Mouse (Mus musculus) small intestine, adult 2 months (tissue): Measurements from ENCODE around the gene Urb1. TPM values are rescaled to one million over a fixed set of nuclear protein-coding genes. Genes with fewer than 3 reads are reported as not detected.
A peak's percentile ranks its signal among the peaks of the same experiment; 100 is the strongest.

Experiments used
- H3K27ac ChIP-seq: fragments of 200-500 bp; 2 replicates; pipeline ENCODE4 v1.5.1; 2012; ENCODE audit warnings: low read depth, low read length, control low read depth, inconsistent platforms; ENCODE audit not compliant: insufficient read depth
- H3K27me3 ChIP-seq: fragments of 200-500 bp; 2 replicates; pipeline ENCODE4 v1.6.1; 2012; ENCODE audit warnings: mild to moderate bottlenecking, moderate library complexity, low read length, inconsistent platforms; ENCODE audit not compliant: control insufficient read depth, insufficient read depth
- H3K36me3 ChIP-seq: fragments of 200-500 bp; 2 replicates; pipeline ENCODE4 v1.6.1; 2012; ENCODE audit warnings: mild to moderate bottlenecking, low read length, control low read depth, inconsistent platforms; ENCODE audit not compliant: control insufficient read depth, insufficient read depth
- H3K4me1 ChIP-seq: fragments of 200-500 bp; 2 replicates; pipeline ENCODE4 v1.6.1; 2012; ENCODE audit warnings: low read length, inconsistent platforms, mixed read lengths; ENCODE audit not compliant: control insufficient read depth, insufficient read depth, insufficient read length
- H3K4me3 ChIP-seq: fragments of 200-500 bp; 2 replicates; pipeline ENCODE4 v1.5.1; 2012; ENCODE audit warnings: low read depth, mild to moderate bottlenecking, control low read depth, inconsistent platforms, low read length, moderate library complexity
- CTCF ChIP-seq: fragments of 200-500 bp; IDR thresholded peaks from 2 replicates; pipeline ENCODE4 v1.5.1; 2012; ENCODE audit warnings: low read depth, mild to moderate bottlenecking, control low read depth, inconsistent platforms, low read length, moderate library complexity, mixed read lengths; ENCODE audit not compliant: insufficient replicate concordance, insufficient read length; ENCODE audit errors: extremely low read depth
- POLR2A ChIP-seq: fragments of 200-500 bp; IDR thresholded peaks from 2 replicates; pipeline ENCODE4 v1.6.1; 2012; ENCODE audit warnings: low read depth, mild to moderate bottlenecking, control low read depth, inconsistent platforms, low read length, moderate library complexity
- WGBS: fragments of 180-500 bp; shearing (Covaris S2); methylation state at CpG from one replicate; pipeline ENCODE4 v1.1.7; 2018; 5-methylcytosine and 5-hydroxymethylcytosine counted together
- polyA plus RNA-seq: library from polyadenylated mRNA; depleted of rRNA; stranded (reverse); fragments of >200 nt; gene quantifications from 2 replicates; pipeline ENCODE4 v1.2.3, GENCODE M21; 2012; rRNA removed

The Urb1 gene
- 1.8 and 1.9 TPM in 2 replicates for polyA plus RNA-seq

DNA sequence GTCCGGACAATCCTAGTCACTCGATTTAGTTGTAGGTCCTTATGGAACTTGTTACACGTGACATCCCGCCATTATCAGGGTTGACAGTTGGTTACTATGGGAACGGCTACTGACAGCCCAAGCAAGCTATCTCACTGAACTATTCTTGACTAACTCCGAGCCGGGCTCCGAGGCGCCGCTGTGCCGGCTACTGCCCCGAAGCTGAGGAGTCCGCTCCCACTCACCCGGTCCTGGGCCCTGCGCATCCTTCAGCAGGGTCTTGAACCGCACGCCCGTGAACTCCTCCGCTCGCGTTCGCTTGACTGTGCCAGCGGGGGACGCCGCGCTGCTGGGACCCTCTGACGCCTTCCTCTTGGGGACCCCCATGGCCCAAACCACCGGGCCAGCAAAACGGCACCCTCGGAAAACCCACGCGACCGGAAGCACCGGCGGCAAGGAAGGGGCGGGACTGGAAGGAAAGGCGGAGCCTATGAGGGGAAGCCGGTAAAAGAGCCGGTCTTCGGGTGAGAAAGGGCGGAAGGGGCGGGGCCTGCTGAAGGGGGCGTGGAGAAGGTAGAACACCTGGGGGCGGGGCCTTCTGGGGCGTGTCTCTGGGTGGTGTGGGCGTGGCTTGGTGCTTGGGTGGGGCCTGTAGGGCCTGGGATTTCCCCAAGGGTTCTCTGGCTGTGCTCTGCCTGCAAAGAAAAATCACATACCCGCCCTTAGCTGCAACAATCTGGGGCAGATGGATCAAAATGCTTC lies at the start of gene Urb1:
Gene Urb1, minus strand, starts transcription at position 439 of the 741 bp plus-strand sequence.
- no peak for TF ChIP-seq CTCF
- no peak for TF ChIP-seq POLR2A
- under 1% methylated on average over 47 of the region's 47 CpGs for WGBS
- Histone ChIP-seq H3K36me3 (peaks cover 2% of the 10 kb centered on the region; the same call in 1 of the 2 replicates), H3K4me3 (peak within 1 kb of the TSS; percentile 97), H3K27me3 (no peaks in the 10 kb centered on the region), H3K27ac (peak within 1 kb of the TSS; percentile 12; the same call in 1 of the 2 replicates), H3K4me1 (peaks cover 4% of the 10 kb centered on the region; the same call in 1 of the 2 replicates)

DNA sequence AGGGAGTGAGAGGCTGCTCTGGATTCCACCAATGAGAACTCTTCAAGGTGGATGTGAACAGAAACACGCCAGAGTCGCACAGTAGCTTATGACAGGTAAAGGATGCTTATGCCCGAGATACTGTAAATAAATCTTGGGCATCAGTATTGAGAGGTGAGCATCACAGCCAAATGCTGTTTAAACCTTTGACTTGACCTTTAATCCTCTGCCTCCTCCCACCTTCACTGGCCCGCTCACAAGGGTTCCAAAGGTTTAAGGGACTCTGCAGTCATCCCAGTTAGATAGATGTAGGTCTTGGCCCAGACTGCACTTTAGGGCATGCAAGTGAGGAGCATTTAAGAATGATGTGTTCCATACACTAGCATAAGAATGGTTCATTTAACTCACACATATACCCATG lies 48.0 kb upstream of the Urb1 start:
- no peaks in the 10 kb centered on the region for H3K4me1 ChIP-seq
- no peaks in the 10 kb centered on the region for H3K36me3 ChIP-seq
- no peak for TF ChIP-seq POLR2A
- TF ChIP-seq CTCF, result no peak
- no peaks in the 10 kb centered on the region; the same call in 1 of the 2 replicates for H3K27me3 ChIP-seq
- WGBS, result 74% methylated on average over 4 of the region's 4 CpGs
- no peak overlapping the region for H3K27ac ChIP-seq
- H3K4me3 ChIP-seq, result no peak overlapping the region

DNA sequence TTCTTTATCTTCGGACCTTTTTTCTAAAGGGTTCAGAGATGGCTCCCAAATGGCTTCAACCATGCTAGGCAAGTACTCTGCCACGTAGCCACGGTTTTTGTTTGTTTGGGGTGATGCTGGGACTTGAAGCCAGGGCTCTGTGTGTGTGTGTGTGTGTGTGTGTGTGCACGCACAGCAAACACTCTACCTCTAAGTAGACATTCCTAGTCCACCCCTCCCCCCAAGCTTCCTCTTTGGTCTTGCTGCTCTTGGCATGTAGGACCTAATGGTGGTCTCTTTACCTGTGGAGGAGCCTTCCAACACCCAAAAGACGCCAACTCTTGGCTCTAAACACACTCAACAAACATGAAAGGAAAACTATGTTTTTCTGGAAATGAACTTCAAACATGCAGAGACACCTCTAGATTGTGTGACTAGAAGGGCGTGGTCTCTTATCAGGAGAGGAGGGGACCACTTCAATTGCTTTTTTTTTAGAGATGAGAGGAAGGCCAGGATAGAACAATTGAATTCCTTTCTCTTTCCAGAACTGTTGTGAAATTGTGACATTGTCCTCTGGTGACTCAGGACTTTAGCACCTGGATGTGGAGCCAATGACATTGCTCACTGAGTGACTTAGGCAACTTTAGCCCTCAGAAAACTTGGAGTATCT lies 46.5 kb upstream of the Urb1 start:
- TF ChIP-seq POLR2A (no peak), CTCF (no peak)

DNA sequence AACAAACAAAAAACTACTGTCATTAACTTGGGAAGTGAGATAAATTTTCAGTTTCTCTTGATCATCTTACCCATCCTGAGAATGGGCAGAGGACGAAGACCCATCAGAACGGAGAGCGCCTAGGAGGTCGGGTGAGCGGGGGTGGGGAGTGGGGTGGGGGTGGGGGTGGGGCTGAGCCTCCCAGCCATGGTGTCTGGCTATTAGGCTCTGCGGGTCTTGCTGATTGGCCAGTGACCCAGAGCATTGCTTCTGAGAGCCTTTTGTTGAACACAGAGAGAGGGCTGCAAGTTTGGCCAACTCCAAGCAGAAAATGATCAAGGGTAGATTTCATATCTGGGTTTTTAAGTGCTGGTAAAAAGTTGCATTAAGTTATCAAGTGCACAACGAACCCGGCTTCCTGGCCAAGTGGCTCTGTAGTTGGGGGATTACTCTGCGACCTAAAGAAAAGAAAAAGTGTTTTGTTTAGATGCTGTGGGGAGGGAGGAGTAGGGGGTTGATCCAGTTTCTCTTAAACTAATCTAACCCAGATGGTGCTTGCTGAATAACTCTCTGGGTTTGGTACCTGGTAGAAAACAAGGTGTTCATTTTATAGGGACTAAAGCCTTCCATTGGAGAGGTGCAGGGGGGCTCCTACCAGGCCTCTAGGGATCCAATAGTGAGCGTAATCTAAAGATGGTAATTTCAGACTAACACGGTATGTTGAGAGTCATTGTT lies 41.6 kb upstream of the Urb1 start:
- Histone ChIP-seq H3K27ac (no peak overlapping the region), H3K4me1 (no peaks in the 10 kb centered on the region), H3K36me3 (no peaks in the 10 kb centered on the region), H3K4me3 (no peak overlapping the region), H3K27me3 (no peaks in the 10 kb centered on the region; the same call in 1 of the 2 replicates)
- 70% methylated on average over 11 of the region's 11 CpGs for WGBS
- TF ChIP-seq POLR2A (no peak), CTCF (no peak)

More for the DNA sequence above, 46.5 kb upstream of the Urb1 start:
- no peaks in the 10 kb centered on the region for H3K36me3 ChIP-seq
- H3K27me3 ChIP-seq, result no peaks in the 10 kb centered on the region; the same call in 1 of the 2 replicates
- no peaks in the 10 kb centered on the region for H3K4me1 ChIP-seq
- WGBS, result 60% methylated on average over 6 of the region's 6 CpGs
- no peak overlapping the region for H3K4me3 ChIP-seq
- no peak overlapping the region for H3K27ac ChIP-seq

DNA sequence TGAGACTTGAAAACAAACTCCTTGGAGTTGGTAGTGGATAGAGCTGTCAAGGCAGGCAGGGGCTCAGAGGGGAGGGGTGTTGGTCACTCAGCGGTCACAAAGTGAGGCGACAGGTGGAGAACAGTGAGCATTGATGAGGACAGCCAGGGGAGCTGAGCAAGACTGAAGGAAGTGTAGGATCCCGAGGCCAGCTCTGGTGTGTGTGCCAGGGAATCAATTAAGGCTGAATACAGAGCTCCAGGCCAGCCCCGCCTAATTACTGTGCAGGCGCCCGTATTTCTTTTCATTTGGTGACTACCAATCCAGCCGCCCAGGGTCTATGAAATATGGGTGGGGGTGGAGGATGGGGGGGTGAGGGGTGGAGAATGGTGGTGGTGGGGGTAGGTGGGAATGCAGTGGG lies 40.7 kb upstream of the Urb1 start:
- Histone ChIP-seq H3K27me3 (no peaks in the 10 kb centered on the region), H3K27ac (no peak overlapping the region), H3K36me3 (no peaks in the 10 kb centered on the region), H3K4me1 (no peaks in the 10 kb centered on the region), H3K4me3 (no peak overlapping the region)
- 60% methylated on average over 7 of the region's 7 CpGs for WGBS
- no peak for TF ChIP-seq CTCF
- TF ChIP-seq POLR2A, result no peak

DNA sequence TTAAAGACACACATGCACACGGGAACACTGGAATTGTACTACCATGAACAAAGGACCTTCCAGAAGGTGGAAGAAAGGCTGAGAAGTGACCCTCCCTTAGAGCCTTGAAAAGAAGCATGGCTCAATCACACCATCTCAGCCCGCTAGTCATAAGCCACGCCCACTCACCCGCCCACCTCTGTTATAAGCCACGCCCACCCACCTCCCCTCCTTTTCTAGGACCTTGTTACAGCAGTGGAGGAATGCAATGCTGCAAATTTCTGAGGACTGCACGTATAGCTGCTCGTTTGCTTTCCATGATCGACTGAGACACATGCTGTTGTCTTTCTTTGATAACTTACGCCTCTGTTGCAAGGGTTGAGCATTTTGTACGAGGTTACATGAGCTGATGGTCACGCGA lies 39.0 kb upstream of the Urb1 start:
- Histone ChIP-seq H3K36me3 (no peaks in the 10 kb centered on the region), H3K4me3 (no peak overlapping the region), H3K27ac (no peak overlapping the region), H3K4me1 (no peaks in the 10 kb centered on the region), H3K27me3 (no peaks in the 10 kb centered on the region)
- TF ChIP-seq POLR2A (no peak), CTCF (no peak)
- 44% methylated on average over 12 of the region's 12 CpGs for WGBS

DNA sequence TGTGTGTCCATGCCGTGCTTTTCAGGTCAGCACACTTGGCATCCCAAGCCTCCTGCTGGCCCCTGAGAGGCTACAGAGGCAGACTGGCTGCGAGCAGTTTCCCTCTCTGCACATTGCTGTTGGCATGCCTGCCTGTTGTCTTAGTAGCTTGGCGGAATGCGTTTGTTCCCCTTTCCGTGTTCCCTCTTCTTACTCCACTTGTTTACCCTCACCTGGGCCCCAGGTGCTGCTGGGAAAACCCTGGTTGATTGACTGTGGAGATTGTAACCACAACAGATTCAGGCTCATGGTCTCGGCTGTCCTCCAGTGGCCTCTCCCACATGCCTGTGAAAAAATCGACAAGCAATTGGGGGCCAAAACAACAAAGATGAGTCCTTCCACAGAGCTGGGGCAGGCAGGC lies 38.5 kb upstream of the Urb1 start:
- no peaks in the 10 kb centered on the region for H3K27me3 ChIP-seq
- no peak overlapping the region for H3K4me3 ChIP-seq
- no peaks in the 10 kb centered on the region for H3K4me1 ChIP-seq
- no peaks in the 10 kb centered on the region for H3K36me3 ChIP-seq
- WGBS, result 42% methylated on average over 7 of the region's 7 CpGs
- no peak overlapping the region for H3K27ac ChIP-seq
- no peak for TF ChIP-seq POLR2A
- TF ChIP-seq CTCF, result no peak
